Mouse (Mus musculus) intestine, embryonic 16.5 days (tissue): ENCODE measurements around the gene S100a5. TPM values are rescaled to one million over a fixed set of nuclear protein-coding genes. Genes with fewer than 3 reads are reported as not detected.
A peak's percentile ranks its signal among the peaks of the same experiment; 100 is the strongest.

Experiments used
- ATAC-seq: fragments of 200-750 bp; cut with Nextera tagmentation; 2 replicates; pipeline ENCODE4 v1.8.0; 2017; ENCODE audit warnings: moderate TSS enrichment, moderate library complexity
- H3K27ac ChIP-seq: fragments of 300-500 bp; sonication (generic); 2 replicates; pipeline ENCODE4 v1.5.1; 2014; ENCODE audit warnings: mild to moderate bottlenecking, low read length
- H3K27me3 ChIP-seq: fragments of 300-500 bp; sonication (generic); replicated peaks from 2 replicates; pipeline ENCODE4 v1.6.1; 2014; ENCODE audit warnings: low read length, control low read depth, mixed read lengths; ENCODE audit not compliant: control insufficient read depth, insufficient read depth
- H3K36me3 ChIP-seq: fragments of 300-500 bp; sonication (generic); 2 replicates; pipeline ENCODE4 v1.6.1; 2014; ENCODE audit warnings: low read length, control low read depth; ENCODE audit not compliant: control insufficient read depth, insufficient read depth
- H3K4me1 ChIP-seq: fragments of 300-500 bp; sonication (generic); 2 replicates; pipeline ENCODE4 v1.6.1; 2014; ENCODE audit warnings: low read length, control low read depth, mixed read lengths; ENCODE audit not compliant: control insufficient read depth, insufficient read depth
- H3K4me2 ChIP-seq: fragments of 300-500 bp; sonication (generic); 2 replicates; pipeline ENCODE4 v1.6.1; 2014; ENCODE audit warnings: low read depth, low read length, control low read depth
- H3K4me3 ChIP-seq: fragments of 300-500 bp; sonication (generic); 2 replicates; pipeline ENCODE4 v1.5.1; 2014; ENCODE audit warnings: mild to moderate bottlenecking, low read length
- H3K9ac ChIP-seq: fragments of 300-500 bp; sonication (generic); 2 replicates; pipeline ENCODE4 v1.6.1; 2014; ENCODE audit warnings: low read depth, low read length
- H3K9me3 ChIP-seq: fragments of 300-500 bp; sonication (generic); 2 replicates; pipeline ENCODE4 v1.6.1; 2016; ENCODE audit warnings: low read length, control low read depth; ENCODE audit not compliant: control insufficient read depth
- WGBS: fragments of 180-500 bp; shearing (Covaris S2); extraction: QIAGEN DNeasy Blood & Tissue Kit; methylation state at CpG from one replicate; pipeline ENCODE4 v1.1.7; 2014; 5-methylcytosine and 5-hydroxymethylcytosine counted together
- polyA plus RNA-seq: library from polyadenylated mRNA; unstranded; fragments of >200 nt; fragmentation: Nextera tagmentation; extraction: Ambion mirVana; gene quantifications from 2 replicates; pipeline ENCODE4 v1.2.1, GENCODE M21; 2015

Gene S100a5
- polyA plus RNA-seq, 1 experiment from 2014 or later = 16.0 TPM

GRCm38 (mm10) chr3:90627366-90627765, 19.0 kb downstream of the S100a5 start:
- no peak for ATAC-seq
- Histone ChIP-seq H3K4me2 (peak overlapping the region; percentile 29), H3K36me3 (no peaks in the 10 kb centered on the region), H3K9me3 (no peaks in the 10 kb centered on the region), H3K4me1 (peaks cover 20% of the 10 kb centered on the region), H3K4me3 (peak overlapping the region; percentile 18), H3K9ac (peak overlapping the region; percentile 26; the same call in 1 of the 2 replicates), H3K27me3 (no peaks in the 10 kb centered on the region), H3K27ac (peak overlapping the region; percentile 90)
- 88% methylated on average over 5 of the region's 5 CpGs for WGBS

GRCm38 (mm10) chr3:90627807-90628206, 19.5 kb downstream of the S100a5 start:
- peak; percentile 56 for ATAC-seq
- Histone ChIP-seq H3K4me3 (no peak overlapping the region), H3K36me3 (no peaks in the 10 kb centered on the region), H3K9me3 (no peaks in the 10 kb centered on the region), H3K4me2 (0 out of 2 replicates have a peak overlapping the region, but pooled peaks have one; percentile 29), H3K27ac (peak overlapping the region; percentile 90; the same call in 1 of the 2 replicates), H3K27me3 (no peaks in the 10 kb centered on the region), H3K4me1 (peaks cover 20% of the 10 kb centered on the region), H3K9ac (no peak overlapping the region)
- WGBS = 53% methylated on average over 4 of the region's 4 CpGs

GRCm38 (mm10) chr3:90629298-90629697, 21.0 kb downstream of the S100a5 start:
- Histone ChIP-seq H3K27me3 (no peaks in the 10 kb centered on the region), H3K9ac (no peak overlapping the region), H3K4me1 (peaks cover 6% of the 10 kb centered on the region), H3K27ac (no peak overlapping the region), H3K36me3 (no peaks in the 10 kb centered on the region), H3K9me3 (no peaks in the 10 kb centered on the region), H3K4me3 (no peak overlapping the region), H3K4me2 (no peak overlapping the region)
- WGBS = 86% methylated on average over 2 of the region's 2 CpGs
- ATAC-seq = no peak

- H3K4me2 ChIP-seq = no peak overlapping the region
- no peak for ATAC-seq
- H3K9me3 ChIP-seq = no peaks in the 10 kb centered on the region
- H3K4me3 ChIP-seq = no peak overlapping the region
- H3K36me3 ChIP-seq = no peaks in the 10 kb centered on the region
- H3K27me3 ChIP-seq = no peaks in the 10 kb centered on the region
- no peak overlapping the region for H3K27ac ChIP-seq
- H3K4me1 ChIP-seq = no peaks in the 10 kb centered on the region
- H3K9ac ChIP-seq = no peak overlapping the region
- WGBS = 84% methylated on average over 2 of the region's 2 CpGs
These were observed 23.7 kb downstream of the S100a5 start for GRCm38 (mm10) chr3:90631984-90632383.

GRCm38 (mm10) chr3:90638511-90639275, 30.4 kb downstream of the S100a5 start:
- H3K27ac ChIP-seq = no peak overlapping the region
- no peaks in the 10 kb centered on the region for H3K9me3 ChIP-seq
- H3K36me3 ChIP-seq = no peaks in the 10 kb centered on the region
- ATAC-seq = no peak
- WGBS = 72% methylated on average over 1 of the region's 1 CpGs
- H3K4me2 ChIP-seq = no peak overlapping the region
- no peak overlapping the region for H3K9ac ChIP-seq
- H3K27me3 ChIP-seq = no peaks in the 10 kb centered on the region
- no peak overlapping the region for H3K4me3 ChIP-seq
- no peaks in the 10 kb centered on the region for H3K4me1 ChIP-seq

- no peak for ATAC-seq
- H3K9me3 ChIP-seq = no peaks in the 10 kb centered on the region
- H3K27me3 ChIP-seq = no peaks in the 10 kb centered on the region
- no peak overlapping the region for H3K9ac ChIP-seq
- H3K4me3 ChIP-seq = no peak overlapping the region
- H3K27ac ChIP-seq = no peak overlapping the region
- H3K4me1 ChIP-seq = no peaks in the 10 kb centered on the region
- WGBS = 50% methylated on average over 7 of the region's 7 CpGs
- H3K36me3 ChIP-seq = no peaks in the 10 kb centered on the region
- H3K4me2 ChIP-seq = no peak overlapping the region
These were observed 31.3 kb downstream of the S100a5 start for GRCm38 (mm10) chr3:90639511-90640154.

- H3K9ac ChIP-seq = no peak overlapping the region
These were observed 32.7 kb downstream of the S100a5 start for GRCm38 (mm10) chr3:90640981-90641380.

GRCm38 (mm10) chr3:90644220-90644619, 35.9 kb downstream of the S100a5 start:
- Histone ChIP-seq H3K4me2 (no peak overlapping the region), H3K4me3 (no peak overlapping the region), H3K27me3 (no peaks in the 10 kb centered on the region), H3K9me3 (no peaks in the 10 kb centered on the region), H3K4me1 (no peaks in the 10 kb centered on the region), H3K27ac (no peak overlapping the region), H3K9ac (no peak overlapping the region), H3K36me3 (no peaks in the 10 kb centered on the region)
- ATAC-seq = no peak
- WGBS = 45% methylated on average over 3 of the region's 3 CpGs

More at GRCm38 (mm10) chr3:90640981-90641380, 32.7 kb downstream of the S100a5 start:
- H3K27me3 ChIP-seq = no peaks in the 10 kb centered on the region
- no peaks in the 10 kb centered on the region for H3K36me3 ChIP-seq
- no peak overlapping the region for H3K27ac ChIP-seq
- no peak overlapping the region for H3K4me2 ChIP-seq
- no peaks in the 10 kb centered on the region for H3K4me1 ChIP-seq
- H3K9me3 ChIP-seq = no peaks in the 10 kb centered on the region
- no peak for ATAC-seq
- H3K4me3 ChIP-seq = no peak overlapping the region
- WGBS = 79% methylated on average over 7 of the region's 7 CpGs

GRCm38 (mm10) chr3:90647291-90647690, 39.0 kb downstream of the S100a5 start:
- H3K4me3 ChIP-seq = no peak overlapping the region
- H3K27me3 ChIP-seq = no peaks in the 10 kb centered on the region
- no peaks in the 10 kb centered on the region for H3K4me1 ChIP-seq
- ATAC-seq = no peak
- H3K27ac ChIP-seq = no peak overlapping the region
- 81% methylated on average over 1 of the region's 1 CpGs for WGBS
- H3K4me2 ChIP-seq = no peak overlapping the region
- no peaks in the 10 kb centered on the region for H3K36me3 ChIP-seq
- no peaks in the 10 kb centered on the region for H3K9me3 ChIP-seq
- H3K9ac ChIP-seq = no peak overlapping the region
